1 mouse cellular context compared by ENCODE assay signal in the genomic region with DNA sequence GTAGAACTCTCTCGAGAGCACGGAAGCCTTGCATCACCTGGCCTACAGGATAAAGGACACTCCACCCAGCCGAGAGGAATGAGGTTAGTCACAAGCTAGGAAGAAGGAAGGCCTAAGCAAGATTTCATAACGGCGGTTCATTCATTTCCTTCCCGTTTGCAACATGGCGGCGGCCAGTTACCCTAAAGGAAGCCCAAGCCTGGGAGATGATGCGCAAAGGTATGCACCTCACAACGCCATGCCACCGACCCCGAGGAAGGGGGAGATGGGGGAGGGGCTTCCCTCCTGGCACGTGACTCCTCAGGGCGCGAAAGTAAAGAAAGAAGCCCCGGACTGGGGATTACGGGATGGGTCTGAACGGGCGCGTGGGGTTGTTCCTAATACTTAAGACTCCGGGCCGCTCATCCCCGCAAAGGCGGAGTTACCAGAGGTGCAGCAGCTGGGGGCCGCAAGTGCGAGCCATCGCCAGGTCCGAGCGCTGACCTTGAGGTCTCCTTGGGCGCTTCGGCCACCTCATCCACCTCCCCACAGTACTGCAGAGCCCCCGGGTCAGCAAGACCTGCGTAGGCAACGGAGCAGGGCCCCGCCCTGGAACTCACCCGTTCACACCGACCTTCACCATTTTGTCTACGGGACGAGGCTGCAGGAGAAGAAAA.
TF ChIP-seq lines count a peak whose summit lies in the region.

No protein-coding gene starts in this region.

TF ChIP-seq in CH12.LX, 34 proteins besides CTCF, POLR2A, EP300 and RAD21 (continued from another document):
- no peak for TF ChIP-seq ETS1 (conservative IDR thresholded peaks at IDR 0.05; ENCODE audit: low read depth, low read length)
- peak; percentile 75 for TF ChIP-seq MYC (IDR thresholded peaks at IDR 0.05; ENCODE audit: low read depth, low read length)
- TF ChIP-seq ZMIZ1 (IDR thresholded peaks at IDR 0.05; ENCODE audit: low read depth, low read length): no peak
- no peak for TF ChIP-seq CHD1 (IDR thresholded peaks at IDR 0.05; ENCODE audit: low read depth, low read length)
- TF ChIP-seq SIN3A (IDR thresholded peaks at IDR 0.05; ENCODE audit: low read length): 0 out of 2 replicates have a peak, but pooled peaks have one; percentile 31
- no peak for TF ChIP-seq HCFC1 (IDR thresholded peaks at IDR 0.05; ENCODE audit: low read depth, low read length)
- peak; percentile 78; the same call in 1 of the 2 replicates for TF ChIP-seq MAX (IDR thresholded peaks at IDR 0.05; ENCODE audit: low read length)
- no peak for TF ChIP-seq MAFK (IDR thresholded peaks at IDR 0.05; ENCODE audit: insufficient replicate concordance, low read length)
- TF ChIP-seq TBP (conservative IDR thresholded peaks at IDR 0.05; ENCODE audit: low read depth, low read length): no peak
- TF ChIP-seq UBTF (IDR thresholded peaks at IDR 0.05; ENCODE audit: low read depth, low read length): no peak
- peak; percentile 44 for TF ChIP-seq MXI1 (IDR thresholded peaks at IDR 0.05; ENCODE audit: low read depth, low read length)
- no peak for TF ChIP-seq MAZ (IDR thresholded peaks at IDR 0.05; ENCODE audit: low read depth, low read length)
- peak; percentile 47; the same call in 1 of the 2 replicates for TF ChIP-seq E2F4 (IDR thresholded peaks at IDR 0.05; ENCODE audit: insufficient replicate concordance, low read depth, low read length)
- no peak for TF ChIP-seq JUN (IDR thresholded peaks at IDR 0.05; ENCODE audit: insufficient read depth, low read depth, low read length)
- TF ChIP-seq JUND (conservative IDR thresholded peaks at IDR 0.05; ENCODE audit: low read depth, low read length): 0 out of 2 replicates have a peak, but pooled peaks have one; percentile 3
- TF ChIP-seq IRF4 (IDR thresholded peaks at IDR 0.05; ENCODE audit: low read depth, low read length): no peak; the same call in 1 of the 2 replicates
- no peak for TF ChIP-seq NELFE (IDR thresholded peaks at IDR 0.05; ENCODE audit: low read depth, low read length)
- TF ChIP-seq RCOR1 (conservative IDR thresholded peaks at IDR 0.05; ENCODE audit: low read depth, low read length): no peak
- no peak for TF ChIP-seq NRF1 (IDR thresholded peaks at IDR 0.05; ENCODE audit: low read depth, low read length)
- peak; percentile 50 for TF ChIP-seq USF2 (conservative IDR thresholded peaks at IDR 0.05; ENCODE audit: low read depth, low read length)
